Mouse (Mus musculus) Patski (cell line): Measurements from ENCODE around the gene Dennd2c. TPM values are rescaled to one million over a fixed set of nuclear protein-coding genes. Genes with fewer than 3 reads are reported as not detected.

Experiments used
- ATAC-seq: fragments of 100-300 bp; one replicate; pipeline ENCODE4 v1.8.0; 2021
- CTCF ChIA-PET: fragments of 350-600 bp; sonication (Branson Sonifier 250); formaldehyde crosslinking; loops from one replicate; lab custom pipeline; 2022; ENCODE audit warnings: inconsistent platforms; lab: Charles Lee
- POLR2A ChIA-PET: fragments of 350-600 bp; sonication (Branson Sonifier 250); formaldehyde crosslinking; loops from one replicate; lab custom pipeline; 2022; ENCODE audit warnings: antibody characterized with exemption, inconsistent platforms; lab: Charles Lee
- DNase-seq: peaks from one replicate; pipeline ENCODE4 v3.0.0-alpha.2; 2011; ENCODE audit warnings: low read depth, low spot score
- H3K27me3 ChIP-seq: fragments of 371-371 bp; one replicate; pipeline ENCODE4 v1.5.1; 2021
- CTCF ChIP-seq: fragments of 100-300 bp; IDR thresholded peaks from one replicate; pipeline ENCODE4 v1.5.1; 2021
- in situ Hi-C: fragments of 300-500 bp; cut with MboI; formaldehyde crosslinking; loops from 3 replicates; pipeline ENCODE4 v1.11.1; 2018; ENCODE audit warnings: low pct_unique_long_range_greater_than_20kb, mixed read lengths
- polyA plus RNA-seq: library from polyadenylated mRNA; unstranded; gene quantifications from one replicate; pipeline ENCODE4 v1.2.3, GENCODE M21; 2021

Dennd2c gene
- polyA plus RNA-seq = 1.7 TPM

- CTCF ChIA-PET = interaction anchor here (0.7 to 2.8 kb wide), 7 partner anchors 9 to 82 kb away, joined by 3 to 11 read pairs (median 6); partner anchors contain the start of gene Csde1
- DNase-seq (peak; percentile 72), ATAC-seq (peak; percentile 97)
- in situ Hi-C loops = no loop called here
- TF ChIP-seq CTCF = no peak
- no peaks in the 10 kb centered on the region for H3K27me3 ChIP-seq
- POLR2A ChIA-PET = interaction anchor here (0.7 kb wide), 1 partner anchor 70 kb away, joined by 3 read pairs; no protein-coding TSS in a partner anchor
Observed at GRCm38 (mm10) chr3:103102454-103103390, at the start of gene Dennd2c. Gene Dennd2c (plus strand): TSS chr3:103102604.

- ATAC-seq (no peak), DNase-seq (no peak)
- POLR2A ChIA-PET = no interaction called here
- in situ Hi-C loops = no loop called here
- no peaks in the 10 kb centered on the region for H3K27me3 ChIP-seq
- CTCF ChIA-PET = interaction anchor here (0.7 to 2.7 kb wide), 4 partner anchors 9 to 128 kb away, joined by 3 to 10 read pairs (median 4); no protein-coding TSS in a partner anchor
- TF ChIP-seq CTCF = no peak
Observed at GRCm38 (mm10) chr3:103056016-103056595, 46.3 kb upstream of the Dennd2c start.

DNA sequence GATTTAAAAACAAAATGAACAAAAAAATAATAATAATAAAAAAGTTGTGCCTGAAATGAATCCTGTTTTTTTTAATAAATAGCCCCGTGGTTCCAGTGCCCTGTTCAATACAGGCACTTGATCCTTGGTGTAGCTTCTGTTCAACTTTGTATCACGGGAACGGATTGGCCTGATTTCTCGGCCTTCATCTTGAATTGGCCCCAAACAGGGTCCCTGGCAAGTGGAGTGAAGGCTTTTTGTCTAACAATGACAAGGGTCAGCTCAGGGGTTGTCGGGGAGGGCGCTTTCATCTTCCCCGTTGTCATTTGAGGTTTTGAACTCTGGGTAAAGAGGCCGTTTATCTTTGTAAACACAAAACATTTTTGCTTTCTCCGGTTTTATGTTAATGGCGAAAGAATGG is 44.7 kb upstream of the Dennd2c start:
- POLR2A ChIA-PET = interaction anchor here (1.1 to 1.2 kb wide), 2 partner anchors 19 to 29 kb away, joined by 3 to 4 read pairs; no protein-coding TSS in a partner anchor
- ATAC-seq (no peak), DNase-seq (no peak)
- no peaks in the 10 kb centered on the region for H3K27me3 ChIP-seq
- CTCF ChIA-PET = interaction anchor here (2.7 kb wide), 1 partner anchor 10 kb away, joined by 10 read pairs; no protein-coding TSS in a partner anchor
- in situ Hi-C loops = no loop called here
- no peak for TF ChIP-seq CTCF

DNA sequence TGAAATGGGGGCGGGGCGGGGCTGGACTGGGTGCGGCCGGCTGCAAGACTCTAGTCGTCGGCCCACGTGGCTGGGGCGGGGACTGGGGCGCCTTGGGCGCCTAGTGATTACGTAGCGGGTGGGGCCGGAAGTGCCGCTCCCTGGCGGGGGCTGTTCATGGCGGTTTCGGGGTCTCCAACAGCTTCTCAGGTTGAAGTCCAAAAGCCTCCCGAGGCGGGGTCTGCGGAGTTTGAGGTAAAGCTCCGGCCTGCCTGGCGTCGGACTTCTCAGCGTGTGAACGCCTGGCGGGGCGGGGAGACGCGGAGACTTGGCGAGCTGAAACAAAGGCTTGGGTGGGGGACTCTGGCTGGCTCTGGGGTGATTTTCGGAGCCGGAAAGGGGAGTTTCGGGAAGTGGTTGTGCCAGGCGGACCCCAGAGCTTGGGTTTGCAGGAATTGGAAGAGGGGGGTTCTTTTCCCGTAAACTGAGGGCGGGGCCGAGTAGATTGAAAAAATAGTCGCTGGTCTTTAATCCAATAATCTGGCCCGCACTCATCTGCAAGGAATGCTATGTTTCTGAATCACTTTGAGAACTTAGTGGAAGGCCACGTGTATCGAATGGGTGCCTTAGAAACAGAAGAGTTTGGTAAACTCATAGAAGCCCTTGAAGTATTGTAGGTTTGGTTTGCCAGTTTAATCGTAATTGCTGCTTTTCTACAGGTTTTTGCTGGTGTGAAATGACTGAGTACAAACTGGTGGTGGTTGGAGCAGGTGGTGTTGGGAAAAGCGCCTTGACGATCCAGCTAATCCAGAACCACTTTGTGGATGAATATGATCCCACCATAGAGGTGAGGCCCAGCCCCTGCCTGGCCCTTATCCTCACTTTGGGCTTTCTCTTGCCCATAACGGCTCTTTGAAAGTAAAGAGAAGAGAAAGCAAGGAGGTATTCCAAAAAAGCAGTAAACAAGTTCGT is 43.9 kb upstream of the Dennd2c start, which contains the start of gene Nras:
Gene Nras (plus strand): TSS at position 79 of the 951 bp plus-strand sequence.
- ChIA-PET POLR2A (interaction anchor here (1.1 to 1.2 kb wide), 2 partner anchors 19 to 30 kb away, joined by 3 to 4 read pairs; no protein-coding TSS in a partner anchor), CTCF (interaction anchor here (2.7 kb wide), 1 partner anchor 11 kb away, joined by 10 read pairs; no protein-coding TSS in a partner anchor)
- ATAC-seq = peak; percentile 77
- TF ChIP-seq CTCF = no peak
- no peaks in the 10 kb centered on the region for H3K27me3 ChIP-seq
- DNase-seq = peak; percentile 53
- in situ Hi-C loops = no loop called here

GRCm38 (mm10) chr3:103066927-103067326 is 35.5 kb upstream of the Dennd2c start:
- ATAC-seq (no peak), DNase-seq (no peak)
- ChIA-PET CTCF (interaction anchor here (1.1 kb wide), 1 partner anchor 26 kb away, joined by 3 read pairs; no protein-coding TSS in a partner anchor), POLR2A (no interaction called here)
- TF ChIP-seq CTCF = no peak
- no peaks in the 10 kb centered on the region for H3K27me3 ChIP-seq
- in situ Hi-C loops = no loop called here

DNA sequence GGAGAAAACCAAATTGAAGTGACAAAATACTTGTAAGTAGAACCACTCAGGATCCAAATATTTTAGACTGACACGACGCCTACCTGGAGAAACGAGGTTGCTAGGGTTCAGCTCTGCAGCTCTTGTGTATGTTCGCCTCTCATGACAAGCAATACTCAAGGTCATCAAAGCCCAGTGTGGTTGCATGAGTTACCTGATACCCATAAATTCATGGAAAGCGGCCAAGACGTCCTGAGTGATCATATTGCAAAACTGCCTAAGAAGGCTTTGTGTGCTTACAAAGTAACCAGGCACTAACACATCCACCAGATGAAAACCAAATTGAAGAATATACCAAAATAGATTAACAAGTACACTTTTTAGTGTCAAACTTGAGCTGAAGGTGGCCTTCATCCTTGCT is 33.4 kb upstream of the Dennd2c start:
- DNase-seq (no peak), ATAC-seq (no peak)
- in situ Hi-C loops = no loop called here
- TF ChIP-seq CTCF = no peak
- CTCF ChIA-PET = no interaction called here
- POLR2A ChIA-PET = no interaction called here
- H3K27me3 ChIP-seq = no peaks in the 10 kb centered on the region

GRCm38 (mm10) chr3:103073771-103074170 is 28.6 kb upstream of the Dennd2c start, which contains the start of gene Ampd1:
Gene Ampd1 (plus strand): TSS chr3:103074014.
- CTCF ChIA-PET = no interaction called here
- ATAC-seq (no peak), DNase-seq (no peak)
- H3K27me3 ChIP-seq = no peaks in the 10 kb centered on the region
- in situ Hi-C loops = no loop called here
- no peak for TF ChIP-seq CTCF
- POLR2A ChIA-PET = interaction anchor here (0.6 kb wide), 1 partner anchor 9 kb away, joined by 5 read pairs; no protein-coding TSS in a partner anchor

DNA sequence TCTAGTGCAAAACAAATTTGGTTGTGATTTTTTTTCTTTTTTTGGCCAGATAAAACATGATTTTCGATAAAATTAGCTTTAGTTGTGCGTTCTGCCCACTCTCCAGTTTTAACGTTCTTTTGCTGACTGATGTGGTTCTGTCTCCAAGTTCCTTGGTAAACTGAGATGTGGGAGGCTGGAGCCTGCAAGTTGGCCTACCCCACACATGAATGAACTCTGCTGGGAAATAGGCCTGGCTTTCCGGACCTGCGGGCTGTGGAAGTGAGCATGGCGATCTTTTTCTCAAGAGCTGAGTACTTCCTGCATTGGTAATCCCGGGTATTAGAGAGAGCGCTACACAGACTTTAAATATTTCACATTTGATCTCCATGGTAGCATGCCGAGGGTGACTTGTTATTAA is 26.5 kb upstream of the Dennd2c start:
- in situ Hi-C loops = no loop called here
- TF ChIP-seq CTCF = no peak
- DNase-seq = no peak
- no peak for ATAC-seq
- ChIA-PET CTCF (interaction anchor here (0.9 kb wide), 1 partner anchor 14 kb away, joined by 3 read pairs; no protein-coding TSS in a partner anchor), POLR2A (no interaction called here)
- H3K27me3 ChIP-seq = no peaks in the 10 kb centered on the region

DNA sequence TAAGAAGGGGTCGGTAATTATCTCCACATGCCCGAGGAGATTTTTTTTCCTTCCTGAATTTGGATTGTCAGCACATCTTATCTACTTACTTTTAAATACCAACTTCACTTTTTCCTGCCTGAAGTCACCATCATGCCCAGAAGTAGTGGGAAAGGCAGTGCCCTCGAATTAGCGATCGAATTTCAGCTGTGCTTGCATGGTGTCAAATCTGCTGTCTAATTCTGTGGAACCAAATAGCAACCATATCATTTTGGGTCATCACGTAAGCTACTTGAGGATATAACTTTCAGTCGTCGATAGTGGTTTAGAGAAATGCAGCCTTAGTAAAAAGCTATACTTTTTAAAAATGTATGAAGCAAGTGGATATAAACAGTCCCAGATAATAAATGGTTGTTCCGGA is 25.9 kb upstream of the Dennd2c start:
- DNase-seq (no peak), ATAC-seq (no peak)
- no peaks in the 10 kb centered on the region for H3K27me3 ChIP-seq
- ChIA-PET POLR2A (no interaction called here), CTCF (no interaction called here)
- in situ Hi-C loops = no loop called here
- TF ChIP-seq CTCF = no peak
